Mouse (Mus musculus) myocyte (in vitro differentiated cells): Measurements from ENCODE around the gene Ankrd36. TPM values are rescaled to one million over a fixed set of nuclear protein-coding genes. Genes with fewer than 3 reads are reported as not detected.

Experiments
- H3K27me3 ChIP-seq: one replicate; pipeline ENCODE4 v1.6.1; 2011; ENCODE audit not compliant: control insufficient read depth, insufficient read depth, insufficient read length
- H3K36me3 ChIP-seq: one replicate; pipeline ENCODE4 v1.6.1; 2011; ENCODE audit not compliant: control insufficient read depth, insufficient read depth
- H3K4me2 ChIP-seq: one replicate; pipeline ENCODE4 v1.6.1; 2011; ENCODE audit warnings: low read depth, control low read depth
- H3K4me3 ChIP-seq: one replicate; pipeline ENCODE4 v1.5.1; 2011; ENCODE audit warnings: mild to moderate bottlenecking, control low read depth, moderate library complexity
- H3K79me2 ChIP-seq: one replicate; pipeline ENCODE4 v1.6.1; 2011; ENCODE audit not compliant: control insufficient read depth, insufficient read depth
- H3ac ChIP-seq: one replicate; pipeline ENCODE4 v1.6.1; 2011; ENCODE audit not compliant: control insufficient read depth, insufficient read length
- CEBPB ChIP-seq: IDR thresholded peaks from 2 replicates; pipeline ENCODE4 v1.6.1; 2011; ENCODE audit warnings: mild to moderate bottlenecking, moderate library complexity; ENCODE audit not compliant: poor library complexity, insufficient read depth, severe bottlenecking
- E2F4 ChIP-seq: IDR thresholded peaks from one replicate; pipeline ENCODE4 v1.6.1; 2011; ENCODE audit warnings: mild to moderate bottlenecking, control low read depth, moderate library complexity; ENCODE audit not compliant: insufficient read depth
- MAX ChIP-seq: IDR thresholded peaks from one replicate; pipeline ENCODE4 v1.6.1; 2011; ENCODE audit warnings: low read depth, mild to moderate bottlenecking, control low read depth
- MYOD1 ChIP-seq, 3 experiments: IDR thresholded peaks; one replicate each; pipeline ENCODE4 v1.6.1; 2011; ENCODE audit warnings: control low read depth in 2 of 3, low read depth in 2 of 3, mild to moderate bottlenecking in 2 of 3, moderate library complexity in 1 of 3; ENCODE audit not compliant: insufficient read length in 2 of 3, control insufficient read depth in 1 of 3
- MYOG ChIP-seq, 3 experiments: IDR thresholded peaks; one replicate each; pipeline ENCODE4 v1.6.1; 2011; ENCODE audit warnings: control low read depth in 2 of 3, low read depth in 2 of 3, mild to moderate bottlenecking in 2 of 3; ENCODE audit not compliant: insufficient read length in 2 of 3, control insufficient read depth in 1 of 3, insufficient read depth in 1 of 3
- POLR2A ChIP-seq: IDR thresholded peaks from one replicate; pipeline ENCODE4 v1.6.1; 2011; ENCODE audit warnings: low read depth, mild to moderate bottlenecking, control low read depth, moderate library complexity; ENCODE audit not compliant: insufficient read length
- POLR2AphosphoS2 ChIP-seq: IDR thresholded peaks from one replicate; pipeline ENCODE4 v1.6.1; 2011; ENCODE audit warnings: low read depth, control low read depth; ENCODE audit not compliant: insufficient read length
- REST ChIP-seq: IDR thresholded peaks from one replicate; pipeline ENCODE4 v1.6.1; 2011; ENCODE audit warnings: mild to moderate bottlenecking, control low read depth, moderate library complexity; ENCODE audit not compliant: insufficient read depth, insufficient read length
- SRF ChIP-seq: IDR thresholded peaks from one replicate; pipeline ENCODE4 v1.6.1; 2011; ENCODE audit warnings: low read depth; ENCODE audit not compliant: control insufficient read depth, insufficient read length
- TCF12 ChIP-seq: IDR thresholded peaks from one replicate; pipeline ENCODE4 v1.6.1; 2011; ENCODE audit warnings: mild to moderate bottlenecking, control low read depth; ENCODE audit not compliant: poor library complexity, insufficient read depth, severe bottlenecking
- TCF3 ChIP-seq: IDR thresholded peaks from one replicate; pipeline ENCODE4 v1.6.1; 2011; ENCODE audit warnings: low read depth, control low read depth; ENCODE audit not compliant: insufficient read length
- USF1 ChIP-seq: IDR thresholded peaks from one replicate; pipeline ENCODE4 v1.6.1; 2011; ENCODE audit warnings: low read depth, mild to moderate bottlenecking, control low read depth, moderate library complexity
- polyA plus RNA-seq: library from polyadenylated mRNA; unstranded; fragments of >200 nt; fragmentation: generic; extraction: Trizol; gene quantifications from one replicate; pipeline ENCODE4 v1.2.1, GENCODE M21; 2012; ENCODE audit warnings: missing spikeins

The Ankrd36 gene
- polyA plus RNA-seq, 1 experiment = not detected

GRCm38 (mm10) chr11:5703341-5703740 lies 133.9 kb downstream of the Ankrd36 start:
- no peak for TF ChIP-seq CEBPB
- TF ChIP-seq TCF12 = no peak
- TF ChIP-seq USF1 = no peak
- H3K36me3 ChIP-seq = no peaks in the 10 kb centered on the region
- no peak overlapping the region for H3K4me3 ChIP-seq
- no peak overlapping the region for H3ac ChIP-seq
- H3K4me2 ChIP-seq = no peak overlapping the region
- peaks cover 5% of the 10 kb centered on the region for H3K79me2 ChIP-seq
- no peaks in the 10 kb centered on the region for H3K27me3 ChIP-seq

DNA sequence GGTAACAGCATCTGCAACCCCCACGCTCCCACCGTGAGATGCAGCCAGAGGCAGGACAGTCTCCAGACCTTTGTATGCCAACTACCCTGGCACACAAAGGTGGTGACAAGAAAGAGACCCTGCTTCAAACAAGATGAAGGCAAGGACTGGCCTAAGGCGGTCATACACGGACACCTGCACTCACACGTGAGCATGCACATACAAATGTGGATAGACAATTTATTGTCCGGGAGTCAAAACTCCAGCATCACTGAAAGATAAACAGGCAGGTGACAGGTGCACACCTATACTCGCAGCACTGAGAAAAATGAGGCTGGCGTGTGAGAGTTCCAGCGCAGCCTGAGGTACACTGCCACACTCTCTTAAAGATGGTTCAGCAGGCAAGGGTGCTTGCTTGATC lies 136.5 kb downstream of the Ankrd36 start:
- peak overlapping the region; percentile 54 for H3K4me3 ChIP-seq

GRCm38 (mm10) chr11:5706874-5707529 lies 137.5 kb downstream of the Ankrd36 start:
- Histone ChIP-seq H3ac (peak overlapping the region; percentile 83), H3K36me3 (no peaks in the 10 kb centered on the region), H3K4me2 (peak overlapping the region; percentile 94), H3K4me3 (peak overlapping the region; percentile 54), H3K79me2 (peaks cover 5% of the 10 kb centered on the region), H3K27me3 (no peaks in the 10 kb centered on the region)
- TF ChIP-seq TCF12 (no peak), MYOG (IDR thresholded peaks at IDR 0.05; ENCODE audit: control insufficient read depth in 1 of 3, insufficient read depth in 1 of 3, insufficient read length in 2 of 3, low read depth in 2 of 3) (peak in 1 of 3 experiments; percentile 27)

More for the DNA sequence above, 136.5 kb downstream of the Ankrd36 start:
- Histone ChIP-seq H3K79me2 (peaks cover 5% of the 10 kb centered on the region), H3K27me3 (no peaks in the 10 kb centered on the region), H3K36me3 (no peaks in the 10 kb centered on the region), H3K4me2 (peak overlapping the region; percentile 94), H3ac (no peak overlapping the region)
- TF ChIP-seq MYOD1 (IDR thresholded peaks at IDR 0.05; ENCODE audit: control insufficient read depth in 1 of 3, insufficient read length in 2 of 3, low read depth in 2 of 3) (no peak), POLR2AphosphoS2 (no peak), POLR2A (no peak), MYOG (IDR thresholded peaks at IDR 0.05; ENCODE audit: control insufficient read depth in 1 of 3, insufficient read depth in 1 of 3, insufficient read length in 2 of 3, low read depth in 2 of 3) (no peak), USF1 (no peak), MAX (no peak)

GRCm38 (mm10) chr11:5707530-5708353 lies 138.3 kb downstream of the Ankrd36 start:
- peak overlapping the region; percentile 83 for H3ac ChIP-seq
- H3K79me2 ChIP-seq = peaks cover 5% of the 10 kb centered on the region
- peak overlapping the region; percentile 54 for H3K4me3 ChIP-seq
- H3K36me3 ChIP-seq = no peaks in the 10 kb centered on the region
- no peaks in the 10 kb centered on the region for H3K27me3 ChIP-seq
- H3K4me2 ChIP-seq = peak overlapping the region; percentile 94
- TF ChIP-seq E2F4 (no peak), SRF (peak; percentile 22), MYOG (IDR thresholded peaks at IDR 0.05; ENCODE audit: control insufficient read depth in 1 of 3, insufficient read depth in 1 of 3, insufficient read length in 2 of 3, low read depth in 2 of 3) (no peak), MYOD1 (IDR thresholded peaks at IDR 0.05; ENCODE audit: control insufficient read depth in 1 of 3, insufficient read length in 2 of 3, low read depth in 2 of 3) (no peak), MAX (no peak), REST (no peak), USF1 (no peak), CEBPB (no peak), TCF12 (no peak), POLR2A (peak; percentile 98), TCF3 (no peak), POLR2AphosphoS2 (peak; percentile 95)

- no peak for TF ChIP-seq TCF3
- TF ChIP-seq REST = no peak
- no peak for TF ChIP-seq CEBPB
- TF ChIP-seq USF1 = no peak
- no peak for TF ChIP-seq SRF
- no peak for TF ChIP-seq E2F4
- no peak for TF ChIP-seq MYOG (IDR thresholded peaks at IDR 0.05; ENCODE audit: control insufficient read depth in 1 of 3, insufficient read depth in 1 of 3, insufficient read length in 2 of 3, low read depth in 2 of 3)
- TF ChIP-seq MAX = no peak
- no peak for TF ChIP-seq POLR2A
- no peak for TF ChIP-seq POLR2AphosphoS2
- TF ChIP-seq TCF12 = no peak
- no peak for TF ChIP-seq MYOD1 (IDR thresholded peaks at IDR 0.05; ENCODE audit: control insufficient read depth in 1 of 3, insufficient read length in 2 of 3, low read depth in 2 of 3)
- Histone ChIP-seq H3K36me3 (peaks cover 15% of the 10 kb centered on the region), H3K27me3 (no peaks in the 10 kb centered on the region), H3K4me2 (no peak overlapping the region), H3K4me3 (no peak overlapping the region), H3ac (no peak overlapping the region), H3K79me2 (no peaks in the 10 kb centered on the region)
Measured at GRCm38 (mm10) chr11:5715179-5715578, 145.7 kb downstream of the Ankrd36 start.
